Mouse (Mus musculus) Patski (cell line): ENCODE results near the gene Myog. TPM values are rescaled to one million over a fixed set of nuclear protein-coding genes. Genes with fewer than 3 reads are reported as not detected.

Experiments used
- ATAC-seq: fragments of 100-300 bp; one replicate; pipeline ENCODE4 v1.8.0; 2021
- CTCF ChIA-PET: fragments of 350-600 bp; sonication (Branson Sonifier 250); formaldehyde crosslinking; loops from one replicate; lab custom pipeline; 2022; ENCODE audit warnings: inconsistent platforms; lab: Charles Lee
- POLR2A ChIA-PET: fragments of 350-600 bp; sonication (Branson Sonifier 250); formaldehyde crosslinking; loops from one replicate; lab custom pipeline; 2022; ENCODE audit warnings: antibody characterized with exemption, inconsistent platforms; lab: Charles Lee
- DNase-seq: peaks from one replicate; pipeline ENCODE4 v3.0.0-alpha.2; 2011; ENCODE audit warnings: low read depth, low spot score
- H3K27me3 ChIP-seq: fragments of 371-371 bp; one replicate; pipeline ENCODE4 v1.5.1; 2021
- CTCF ChIP-seq: fragments of 100-300 bp; IDR thresholded peaks from one replicate; pipeline ENCODE4 v1.5.1; 2021
- in situ Hi-C: fragments of 300-500 bp; cut with MboI; formaldehyde crosslinking; loops from 3 replicates; pipeline ENCODE4 v1.11.1; 2018; ENCODE audit warnings: low pct_unique_long_range_greater_than_20kb, mixed read lengths
- polyA plus RNA-seq: library from polyadenylated mRNA; unstranded; gene quantifications from one replicate; pipeline ENCODE4 v1.2.3, GENCODE M21; 2021

The Myog gene
- polyA plus RNA-seq, 1 experiment from 2014 or later: not detected

DNA sequence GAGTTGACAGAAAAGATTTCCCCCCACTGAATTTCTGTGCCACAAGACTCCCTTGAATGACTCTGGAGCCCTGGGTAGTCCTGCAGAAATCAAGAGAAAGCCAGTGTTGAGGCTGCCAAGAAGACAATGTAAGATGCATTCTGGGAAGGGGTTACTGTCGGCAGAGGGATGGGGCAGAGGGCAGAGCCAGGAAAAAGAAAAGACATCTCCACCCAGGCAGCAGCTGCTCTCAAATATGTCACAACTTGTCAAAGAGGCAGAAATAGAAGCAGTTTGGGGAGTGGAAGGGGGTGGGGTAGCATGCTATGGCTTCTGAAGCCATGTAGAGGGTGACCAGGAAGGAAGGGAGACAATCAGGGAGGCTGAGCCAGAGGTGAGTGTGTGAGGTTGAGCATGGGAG lies 6.7 kb upstream of the Myog start:
- POLR2A ChIA-PET: no interaction called here
- in situ Hi-C loops: no loop called here
- CTCF ChIA-PET: no interaction called here
- H3K27me3 ChIP-seq: no peaks in the 10 kb centered on the region
- ATAC-seq (no peak), DNase-seq (no peak)
- TF ChIP-seq CTCF: no peak

DNA sequence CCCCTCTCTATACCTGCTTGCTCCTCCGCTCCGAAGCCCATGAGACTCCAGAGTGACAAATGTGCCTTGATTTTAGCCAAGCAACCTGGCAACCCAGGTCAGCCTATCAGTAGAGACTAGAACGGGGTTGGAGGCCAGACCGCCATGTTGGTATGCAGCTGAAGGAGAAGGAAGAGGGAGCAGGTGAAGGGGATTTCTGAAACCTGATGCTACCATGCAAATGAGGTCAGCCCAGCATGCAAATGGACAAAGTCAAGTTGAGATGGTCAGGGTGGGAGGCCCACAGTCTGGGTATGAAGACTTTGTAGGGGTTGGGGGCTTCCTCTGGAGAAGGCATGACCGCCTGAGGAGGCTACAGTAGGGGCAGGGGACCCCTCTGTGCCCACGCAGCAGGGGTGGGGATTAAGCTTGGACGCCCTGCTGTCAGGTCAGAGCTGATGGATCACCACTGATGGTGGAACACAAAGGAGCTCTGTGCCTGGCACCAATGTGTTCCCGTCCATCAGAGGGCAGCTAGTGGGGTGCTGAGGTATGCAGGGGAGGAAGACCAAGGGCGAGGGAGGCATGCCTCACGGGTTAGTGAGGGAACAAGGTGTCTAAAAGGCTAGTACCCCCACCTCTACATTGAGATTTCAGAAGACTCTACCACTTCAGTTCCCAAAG lies 4.2 kb upstream of the Myog start:
- in situ Hi-C loops: no loop called here
- ATAC-seq: no peak
- no peak for TF ChIP-seq CTCF
- no peaks in the 10 kb centered on the region for H3K27me3 ChIP-seq
- no peak for DNase-seq
- ChIA-PET POLR2A (no interaction called here), CTCF (no interaction called here)

DNA sequence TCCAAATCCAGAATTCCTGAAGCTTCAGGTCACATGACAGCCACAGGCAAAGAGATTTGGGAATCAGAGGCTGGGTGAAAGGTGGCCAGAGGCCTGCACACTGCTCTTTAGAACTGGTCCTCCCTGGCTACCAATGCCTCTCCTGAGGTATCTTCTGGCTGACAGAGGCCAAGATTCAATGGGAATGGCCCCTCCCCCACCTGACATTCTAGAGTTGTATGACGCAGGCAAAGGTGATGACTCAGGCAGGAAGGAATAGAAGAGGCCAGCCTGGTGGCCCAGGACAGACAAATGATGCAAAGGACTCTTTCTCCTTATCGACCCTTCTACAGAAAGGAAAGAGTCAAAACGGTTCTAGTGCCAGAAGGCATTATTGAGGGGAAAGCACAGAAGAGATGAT lies 1.6 kb upstream of the Myog start:
- DNase-seq (no peak), ATAC-seq (no peak)
- no peak for TF ChIP-seq CTCF
- H3K27me3 ChIP-seq: no peaks in the 10 kb centered on the region
- in situ Hi-C loops: no loop called here
- POLR2A ChIA-PET: no interaction called here
- CTCF ChIA-PET: no interaction called here

DNA sequence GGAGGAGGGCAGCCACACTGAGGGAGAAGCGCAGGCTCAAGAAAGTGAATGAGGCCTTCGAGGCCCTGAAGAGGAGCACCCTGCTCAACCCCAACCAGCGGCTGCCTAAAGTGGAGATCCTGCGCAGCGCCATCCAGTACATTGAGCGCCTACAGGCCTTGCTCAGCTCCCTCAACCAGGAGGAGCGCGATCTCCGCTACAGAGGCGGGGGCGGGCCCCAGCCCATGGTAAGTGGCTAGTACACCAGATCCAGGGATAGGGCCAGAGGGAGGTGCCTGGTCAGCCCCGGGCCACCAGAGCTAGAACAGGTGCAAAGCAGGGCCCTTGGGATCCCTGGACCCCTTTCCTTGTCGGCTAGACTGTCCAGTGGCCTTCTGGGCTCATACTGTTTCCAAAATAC lies 511 bp downstream of the Myog start:
- ATAC-seq (no peak), DNase-seq (no peak)
- ChIA-PET POLR2A (no interaction called here), CTCF (no interaction called here)
- H3K27me3 ChIP-seq: no peaks in the 10 kb centered on the region
- in situ Hi-C loops: no loop called here
- TF ChIP-seq CTCF: no peak

DNA sequence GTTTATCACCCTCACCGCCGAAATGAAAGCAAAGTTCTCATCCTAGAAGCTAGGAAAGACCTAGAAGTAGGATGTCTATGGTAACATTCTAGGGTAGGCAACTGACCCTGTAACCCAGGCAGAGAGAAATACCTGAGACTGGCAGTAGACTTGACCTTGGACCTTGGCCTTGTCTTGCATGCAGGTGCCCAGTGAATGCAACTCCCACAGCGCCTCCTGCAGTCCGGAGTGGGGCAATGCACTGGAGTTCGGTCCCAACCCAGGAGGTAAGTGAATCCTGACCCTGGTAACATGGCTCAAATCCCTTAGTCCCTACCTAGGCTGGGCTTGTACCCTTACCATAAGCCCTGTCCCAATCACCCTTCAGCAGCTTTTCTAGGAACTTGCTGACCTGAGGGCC lies 1.1 kb downstream of the Myog start:
- CTCF ChIA-PET: no interaction called here
- no peak for TF ChIP-seq CTCF
- DNase-seq (no peak), ATAC-seq (no peak)
- POLR2A ChIA-PET: no interaction called here
- in situ Hi-C loops: no loop called here
- no peaks in the 10 kb centered on the region for H3K27me3 ChIP-seq

DNA sequence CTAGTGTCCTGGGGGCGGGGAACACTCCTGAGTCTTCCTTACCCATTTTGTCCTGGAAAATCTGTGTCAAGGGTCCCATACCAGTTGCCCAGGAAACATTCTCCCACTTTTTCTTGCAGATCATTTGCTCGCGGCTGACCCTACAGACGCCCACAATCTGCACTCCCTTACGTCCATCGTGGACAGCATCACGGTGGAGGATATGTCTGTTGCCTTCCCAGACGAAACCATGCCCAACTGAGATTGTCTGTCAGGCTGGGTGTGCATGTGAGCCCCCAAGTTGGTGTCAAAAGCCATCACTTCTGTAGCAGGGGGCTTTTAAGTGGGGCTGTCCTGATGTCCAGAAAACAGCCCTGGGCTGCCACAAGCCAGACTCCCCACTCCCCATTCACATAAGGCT lies 1.8 kb downstream of the Myog start:
- ChIA-PET CTCF (no interaction called here), POLR2A (no interaction called here)
- in situ Hi-C loops: no loop called here

DNA sequence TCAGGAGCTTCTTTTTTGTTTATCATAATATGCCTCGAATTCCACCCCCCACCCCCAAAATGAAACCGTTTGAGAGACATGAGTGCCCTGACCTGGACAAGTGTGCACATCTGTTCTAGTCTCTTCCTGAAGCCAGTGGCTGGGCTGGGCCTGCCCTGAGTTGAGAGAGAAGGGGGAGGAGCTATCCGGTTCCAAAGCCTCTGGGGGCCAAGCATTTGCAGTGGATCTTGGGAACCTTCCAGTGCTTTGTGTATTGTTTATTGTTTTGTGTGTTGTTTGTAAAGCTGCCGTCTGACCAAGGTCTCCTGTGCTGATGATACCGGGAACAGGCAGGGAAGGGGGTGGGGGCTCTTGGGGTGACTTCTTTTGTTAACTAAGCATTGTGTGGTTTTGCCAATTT lies 2.3 kb downstream of the Myog start:
- ATAC-seq: no peak
- CTCF ChIA-PET: no interaction called here
- POLR2A ChIA-PET: no interaction called here
- no peak for TF ChIP-seq CTCF
- H3K27me3 ChIP-seq: no peaks in the 10 kb centered on the region
- no peak for DNase-seq
- in situ Hi-C loops: no loop called here

More for the DNA sequence above, 1.8 kb downstream of the Myog start:
- ATAC-seq (no peak), DNase-seq (no peak)
- no peak for TF ChIP-seq CTCF
- no peaks in the 10 kb centered on the region for H3K27me3 ChIP-seq

DNA sequence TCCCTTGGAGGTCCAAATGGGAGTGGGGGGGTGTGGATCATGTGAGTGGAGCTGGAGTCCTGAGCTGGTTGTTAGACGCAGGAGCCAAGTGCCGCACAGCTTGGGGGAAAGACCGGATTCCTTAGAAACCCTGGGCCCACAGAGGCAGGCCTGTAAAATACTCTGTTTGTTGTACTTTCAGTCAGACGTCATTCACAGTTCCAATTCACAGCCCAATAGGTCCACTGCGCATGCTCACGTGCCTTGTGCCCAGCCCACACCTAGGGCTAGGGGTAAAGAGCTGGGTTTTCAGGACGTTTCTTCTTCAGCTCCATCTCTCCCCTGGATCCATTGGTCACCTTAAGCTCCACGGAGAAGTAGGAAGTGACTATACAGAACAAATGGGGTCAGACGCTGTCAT lies 2.8 kb downstream of the Myog start:
- no peak for TF ChIP-seq CTCF
- POLR2A ChIA-PET: no interaction called here
- CTCF ChIA-PET: interaction anchor here (1.4 kb wide), 1 partner anchor 48 kb away, joined by 3 read pairs; no protein-coding TSS in a partner anchor
- ATAC-seq (no peak), DNase-seq (no peak)
- in situ Hi-C loops: no loop called here
- H3K27me3 ChIP-seq: no peaks in the 10 kb centered on the region

DNA sequence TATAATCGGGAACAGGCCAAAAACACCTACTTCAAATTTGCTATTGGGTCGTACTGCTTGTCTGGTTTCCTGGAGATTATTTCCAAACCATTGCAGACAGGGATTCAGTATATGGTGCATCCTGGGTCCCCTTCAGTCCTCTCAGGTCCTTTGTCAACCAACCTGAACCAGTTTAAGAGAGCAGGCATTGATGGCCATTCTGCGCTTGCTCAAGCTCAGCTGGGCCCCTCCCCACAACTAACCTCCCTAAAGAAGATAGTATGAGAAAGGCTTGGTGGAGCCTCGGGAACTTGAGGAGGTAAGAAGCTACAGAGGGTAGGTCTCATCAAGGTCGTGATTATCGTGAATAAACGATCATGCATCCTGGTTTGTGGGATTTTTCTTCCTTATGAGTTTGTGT lies 3.5 kb downstream of the Myog start:
- CTCF ChIA-PET: interaction anchor here (0.7 to 1.8 kb wide), 5 partner anchors 14 to 173 kb away, joined by 3 read pairs; no protein-coding TSS in a partner anchor
- DNase-seq (no peak), ATAC-seq (no peak)
- no peak for TF ChIP-seq CTCF
- in situ Hi-C loops: no loop called here
- POLR2A ChIA-PET: no interaction called here
- no peaks in the 10 kb centered on the region for H3K27me3 ChIP-seq

DNA sequence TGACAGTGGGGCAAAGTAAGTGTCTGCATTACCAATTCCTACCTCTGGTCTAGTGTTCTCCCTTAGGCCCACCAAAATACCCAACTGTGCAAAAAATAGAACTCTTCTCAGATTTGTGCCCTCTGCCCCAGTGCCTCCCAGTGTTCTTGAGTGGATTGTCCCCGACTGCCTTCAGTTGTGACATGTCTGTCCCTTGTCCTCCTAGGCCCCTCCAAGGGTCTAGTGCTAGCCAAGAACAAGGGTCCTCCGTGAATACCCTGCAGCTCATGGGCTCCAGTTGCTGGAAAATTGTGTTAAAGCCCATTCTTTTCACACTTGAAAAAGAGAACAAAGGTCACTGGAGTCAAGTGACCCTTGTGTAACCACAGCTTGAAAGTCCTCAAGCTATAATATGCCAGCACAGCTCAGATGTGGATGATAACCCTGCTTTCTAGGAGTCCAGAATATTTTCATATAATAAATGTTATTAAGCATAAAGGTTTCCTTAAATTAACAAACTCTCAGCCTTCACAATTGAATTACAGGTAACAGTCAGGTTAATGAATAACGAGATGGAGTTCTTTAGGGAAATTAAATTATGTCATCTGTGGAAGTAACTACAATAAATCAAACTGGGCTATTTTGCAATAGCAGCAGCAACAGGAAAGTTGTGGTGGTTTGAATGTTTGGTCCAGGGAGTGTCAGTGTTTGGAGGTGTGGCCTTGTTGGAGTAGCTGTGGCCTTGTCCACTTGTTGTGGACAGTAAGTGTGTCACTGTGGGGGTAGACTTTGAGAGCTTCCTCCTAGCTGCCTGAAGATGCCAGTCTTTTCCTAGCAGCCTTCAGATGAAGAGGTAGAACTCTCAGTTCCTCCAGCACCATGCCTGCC lies 4.2 kb downstream of the Myog start:
- no peak for TF ChIP-seq CTCF
- ChIA-PET CTCF (interaction anchor here (0.7 to 1.8 kb wide), 5 partner anchors 14 to 173 kb away, joined by 3 read pairs; no protein-coding TSS in a partner anchor), POLR2A (interaction anchor here (0.7 kb wide), 1 partner anchor 38 kb away, joined by 3 read pairs; the partner anchor contains the start of gene Ppfia4)
- in situ Hi-C loops: no loop called here
- H3K27me3 ChIP-seq: no peaks in the 10 kb centered on the region
- DNase-seq (no peak), ATAC-seq (no peak)

DNA sequence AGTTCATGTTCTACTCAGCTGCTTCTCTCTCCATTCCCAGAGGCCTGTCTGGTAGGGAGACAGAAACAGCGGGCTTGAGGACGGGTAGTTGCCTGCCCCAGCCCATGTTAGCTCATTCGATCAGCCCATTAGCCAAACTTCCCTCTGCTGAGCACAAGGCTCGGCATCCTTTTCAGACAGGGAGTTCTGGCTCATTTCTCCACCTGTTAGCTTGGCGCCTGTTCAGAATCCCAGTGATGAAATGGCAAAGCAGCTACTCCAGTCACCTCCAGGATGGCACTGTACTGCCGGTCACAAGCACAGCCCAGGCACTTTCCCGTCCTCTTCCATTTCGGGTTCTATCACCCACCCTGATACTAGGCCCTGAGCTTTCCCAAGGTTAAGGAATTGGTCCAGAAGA lies 7.5 kb downstream of the Myog start:
- TF ChIP-seq CTCF: no peak
- ATAC-seq: no peak
- no peak for DNase-seq
- in situ Hi-C loops: no loop called here
- ChIA-PET CTCF (no interaction called here), POLR2A (interaction anchor here (1.2 kb wide), 1 partner anchor 27 kb away, joined by 3 read pairs; no protein-coding TSS in a partner anchor)
- H3K27me3 ChIP-seq: no peaks in the 10 kb centered on the region
